Mouse (Mus musculus) neural tube, embryonic 15.5 days (tissue): ENCODE measurements around the gene Olfr1283. TPM values are rescaled to one million over a fixed set of nuclear protein-coding genes. Genes with fewer than 3 reads are reported as not detected.
"Not testable (repeated sequence)": the region's sequence is repeated elsewhere in the genome, so short reads cannot be mapped to it uniquely, and the experiment has no call there.

Experiments used
- ATAC-seq: fragments of 200-750 bp; cut with Nextera tagmentation; 2 replicates; pipeline ENCODE4 v1.8.0; 2017; ENCODE audit warnings: mild to moderate bottlenecking, moderate TSS enrichment, moderate library complexity; ENCODE audit not compliant: low FRiP score
- H3K27ac ChIP-seq: fragments of 300-500 bp; sonication (generic); replicated peaks from 2 replicates; pipeline ENCODE4 v1.5.1; 2015; ENCODE audit warnings: mild to moderate bottlenecking, inconsistent platforms
- H3K27me3 ChIP-seq: fragments of 300-500 bp; sonication (generic); replicated peaks from 2 replicates; pipeline ENCODE4 v1.6.1; 2015; ENCODE audit warnings: inconsistent platforms
- H3K36me3 ChIP-seq: fragments of 300-500 bp; sonication (generic); 2 replicates; pipeline ENCODE4 v1.6.1; 2015; ENCODE audit warnings: inconsistent platforms
- H3K4me1 ChIP-seq: fragments of 300-500 bp; sonication (generic); 2 replicates; pipeline ENCODE4 v1.6.1; 2015; ENCODE audit warnings: inconsistent platforms
- H3K4me2 ChIP-seq: fragments of 300-500 bp; sonication (generic); 2 replicates; pipeline ENCODE4 v1.6.1; 2015; ENCODE audit warnings: inconsistent platforms, mild to moderate bottlenecking, moderate library complexity
- H3K4me3 ChIP-seq: fragments of 300-500 bp; sonication (generic); replicated peaks from 2 replicates; pipeline ENCODE4 v1.5.1; 2015; ENCODE audit warnings: mild to moderate bottlenecking, inconsistent platforms
- H3K9ac ChIP-seq: fragments of 300-500 bp; sonication (generic); replicated peaks from 2 replicates; pipeline ENCODE4 v1.6.1; 2015; ENCODE audit warnings: mild to moderate bottlenecking, inconsistent platforms
- H3K9me3 ChIP-seq: fragments of 300-500 bp; sonication (generic); replicated peaks from 2 replicates; pipeline ENCODE4 v1.6.1; 2016; ENCODE audit warnings: inconsistent platforms
- WGBS: fragments of 180-500 bp; shearing (Covaris S2); methylation state at CpG from one replicate; pipeline ENCODE4 v1.1.7; 2015; ENCODE audit warnings: mixed read lengths; 5-methylcytosine and 5-hydroxymethylcytosine counted together
- polyA plus RNA-seq: library from polyadenylated mRNA; unstranded; fragments of >200 nt; fragmentation: Nextera tagmentation; extraction: Ambion mirVana; gene quantifications from 2 replicates; pipeline ENCODE4 v1.2.1, GENCODE M21; 2015

The Olfr1283 gene
- polyA plus RNA-seq: not detected in 2 replicates

- H3K36me3 ChIP-seq: no peaks in the 10 kb centered on the region
- no peak within 1 kb of the TSS for H3K4me2 ChIP-seq
- H3K4me3 ChIP-seq: no peak within 1 kb of the TSS
- 80% methylated on average over 2 of the region's 2 CpGs for WGBS
- H3K9me3 ChIP-seq: no peaks in the 10 kb centered on the region
- no peaks in the 10 kb centered on the region for H3K27me3 ChIP-seq
- H3K4me1 ChIP-seq: no peaks in the 10 kb centered on the region
- no peak within 1 kb of the TSS for H3K27ac ChIP-seq
- ATAC-seq: no peak
- no peak within 1 kb of the TSS for H3K9ac ChIP-seq
These were observed at the start of gene Olfr1283 for GRCm38 (mm10) chr2:111366490-111366889. TSS of gene Olfr1283 (plus strand) at chr2:111366790.

DNA sequence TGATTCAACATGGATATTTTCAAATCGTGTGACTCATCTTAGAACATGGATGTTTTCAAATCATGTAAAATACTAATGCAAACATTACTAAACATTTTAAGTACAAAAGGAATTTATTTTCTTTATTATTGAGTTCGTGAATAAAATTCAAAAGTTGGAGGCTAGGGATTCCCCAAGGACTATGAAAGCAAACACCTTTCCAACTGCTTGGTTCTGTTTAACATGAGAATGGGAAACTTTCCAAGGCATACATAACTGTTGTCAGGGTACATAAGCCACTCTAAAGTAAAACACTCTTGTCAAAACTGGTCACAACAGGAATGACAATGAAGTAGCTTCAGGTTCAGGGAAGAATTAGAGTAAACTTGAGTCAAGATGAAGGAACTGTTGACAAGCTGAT lies 40.4 kb upstream of the Olfr1283 start, which contains the start of gene Olfr1281:
Gene Olfr1281 (plus strand): TSS at position 301 of the 400 bp plus-strand sequence.
- Histone ChIP-seq H3K27me3 (no peaks in the 10 kb centered on the region), H3K36me3 (no peaks in the 10 kb centered on the region), H3K4me3 (no peak within 1 kb of the TSS), H3K4me2 (no peak within 1 kb of the TSS), H3K9ac (no peak within 1 kb of the TSS), H3K27ac (no peak within 1 kb of the TSS), H3K4me1 (no peaks in the 10 kb centered on the region), H3K9me3 (no peaks in the 10 kb centered on the region)
- no peak for ATAC-seq
- WGBS: 80% methylated on average over 2 of the region's 2 CpGs

GRCm38 (mm10) chr2:111333721-111334120 lies 32.9 kb upstream of the Olfr1283 start:
- not testable (repeated sequence) for H3K4me2 ChIP-seq, H3K9ac ChIP-seq, H3K9me3 ChIP-seq, H3K27ac ChIP-seq, H3K4me3 ChIP-seq, H3K36me3 ChIP-seq, ATAC-seq, H3K4me1 ChIP-seq, H3K27me3 ChIP-seq
- 92% methylated on average over 5 of the region's 5 CpGs for WGBS

DNA sequence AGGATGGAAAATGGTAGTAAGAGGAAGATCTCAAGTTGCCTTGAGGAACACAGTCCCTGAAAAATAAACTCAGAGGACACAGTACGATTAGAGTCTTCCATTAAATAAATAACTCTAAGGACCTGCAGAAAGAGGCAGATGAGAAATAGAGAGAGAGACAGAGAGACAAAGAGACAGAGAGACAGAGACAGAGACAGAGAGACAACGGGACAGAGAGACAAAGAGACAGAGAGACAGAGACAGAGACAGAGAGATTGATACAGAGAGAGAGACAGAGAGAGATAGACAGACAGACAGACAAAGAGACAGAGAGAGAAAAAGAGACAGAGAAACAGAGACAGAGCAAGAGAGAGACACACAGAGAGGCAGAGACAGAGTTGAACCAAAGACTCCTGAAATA lies 30.6 kb upstream of the Olfr1283 start, which contains the start of gene Olfr1282:
Gene Olfr1282 (minus strand): TSS at position 101 of the 400 bp plus-strand sequence.
- Histone ChIP-seq H3K36me3 (no peaks in the 10 kb centered on the region), H3K9ac (no peak within 1 kb of the TSS), H3K9me3 (no peaks in the 10 kb centered on the region), H3K27me3 (no peaks in the 10 kb centered on the region), H3K4me3 (no peak within 1 kb of the TSS), H3K27ac (no peak within 1 kb of the TSS), H3K4me2 (no peak within 1 kb of the TSS), H3K4me1 (no peaks in the 10 kb centered on the region)
- WGBS: 74% methylated on average over 2 of the region's 2 CpGs
- no peak for ATAC-seq

DNA sequence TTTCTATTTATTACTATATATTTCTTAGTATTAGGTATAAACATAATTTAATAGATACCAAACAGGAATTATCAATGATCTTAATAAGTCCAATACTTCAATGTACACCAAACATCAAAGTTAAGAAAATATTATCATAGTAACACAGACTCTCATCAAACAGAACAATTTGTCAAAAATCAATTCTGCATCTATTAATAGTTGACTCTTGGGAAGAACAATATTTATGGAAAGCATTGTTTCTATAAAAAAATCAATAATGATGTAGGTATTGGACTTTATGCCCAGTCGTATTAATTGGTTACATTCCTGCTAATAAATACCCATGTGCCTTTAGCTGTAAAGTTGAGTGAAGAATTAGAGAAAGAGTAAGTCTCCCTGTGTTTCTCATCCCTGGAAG lies 8.6 kb downstream of the Olfr1283 start, which contains the start of gene Olfr1284:
Gene Olfr1284 (plus strand): TSS at position 301 of the 400 bp plus-strand sequence.
- 89% methylated on average over 1 of the region's 1 CpGs for whole genome bisulfite sequencing
- Histone ChIP-seq H3K9me3 (no peaks in the 10 kb centered on the region), H3K4me1 (no peaks in the 10 kb centered on the region), H3K27me3 (no peaks in the 10 kb centered on the region), H3K4me3 (no peak within 1 kb of the TSS), H3K9ac (no peak within 1 kb of the TSS), H3K27ac (no peak within 1 kb of the TSS), H3K36me3 (no peaks in the 10 kb centered on the region), H3K4me2 (no peak within 1 kb of the TSS)
- no peak for ATAC-seq

Other genes starting within 250 kb of the Olfr1283 start
- not detected in 2 replicates for gene Gm15130, start 213.9 kb upstream of the Olfr1283 start, polyA plus RNA-seq
- not detected in 2 replicates for gene 4930430A15Rik, start 137.2 kb upstream of the Olfr1283 start, polyA plus RNA-seq
- not detected in 2 replicates for gene Olfr1275, start 131.5 kb upstream of the Olfr1283 start, polyA plus RNA-seq
- gene Olfr1276, start 112.3 kb upstream of the Olfr1283 start, polyA plus RNA-seq: not detected in 2 replicates
- gene Olfr1277, start 92.7 kb upstream of the Olfr1283 start, polyA plus RNA-seq: not detected in 2 replicates
- not detected in 2 replicates for gene Olfr1278, start 76.7 kb upstream of the Olfr1283 start, polyA plus RNA-seq
- gene Olfr1279, start 66.2 kb upstream of the Olfr1283 start, polyA plus RNA-seq: not detected in 2 replicates
- gene Olfr1280, start 52.8 kb upstream of the Olfr1283 start, polyA plus RNA-seq: not detected in 2 replicates
- gene Olfr1281, start 40.3 kb upstream of the Olfr1283 start, polyA plus RNA-seq: not detected in 2 replicates
- gene Olfr1282, start 30.7 kb upstream of the Olfr1283 start, polyA plus RNA-seq: not detected in 2 replicates
- not detected in 2 replicates for gene Olfr1284, start 8.7 kb downstream of the Olfr1283 start, polyA plus RNA-seq
- not detected in 2 replicates for gene Olfr1286, start 56.3 kb downstream of the Olfr1283 start, polyA plus RNA-seq
- not detected in 2 replicates for gene Olfr1287, start 82.4 kb downstream of the Olfr1283 start, polyA plus RNA-seq
- gene Olfr1288, start 107.3 kb downstream of the Olfr1283 start, polyA plus RNA-seq: not detected in 2 replicates
- not detected in 2 replicates for gene Olfr1289, start 114.0 kb downstream of the Olfr1283 start, polyA plus RNA-seq
- gene Olfr1290, start 127.0 kb downstream of the Olfr1283 start, polyA plus RNA-seq: not detected in 2 replicates
- gene Olfr1291-ps1, start 130.4 kb downstream of the Olfr1283 start, polyA plus RNA-seq: not detected in 2 replicates
- gene Olfr1293-ps, start 158.4 kb downstream of the Olfr1283 start, polyA plus RNA-seq: not detected in 2 replicates
- not detected in 2 replicates for gene Olfr1294, start 173.5 kb downstream of the Olfr1283 start, polyA plus RNA-seq
- not detected in 2 replicates for gene Olfr1295, start 202.9 kb downstream of the Olfr1283 start, polyA plus RNA-seq